Mouse (Mus musculus): ENCODE results near the gene Ttc30a2.
"Not testable (repeated sequence)": the region's sequence is repeated elsewhere in the genome, so short reads cannot be mapped to it uniquely, and the experiment has no call there.

Gene Ttc30a2

DNA sequence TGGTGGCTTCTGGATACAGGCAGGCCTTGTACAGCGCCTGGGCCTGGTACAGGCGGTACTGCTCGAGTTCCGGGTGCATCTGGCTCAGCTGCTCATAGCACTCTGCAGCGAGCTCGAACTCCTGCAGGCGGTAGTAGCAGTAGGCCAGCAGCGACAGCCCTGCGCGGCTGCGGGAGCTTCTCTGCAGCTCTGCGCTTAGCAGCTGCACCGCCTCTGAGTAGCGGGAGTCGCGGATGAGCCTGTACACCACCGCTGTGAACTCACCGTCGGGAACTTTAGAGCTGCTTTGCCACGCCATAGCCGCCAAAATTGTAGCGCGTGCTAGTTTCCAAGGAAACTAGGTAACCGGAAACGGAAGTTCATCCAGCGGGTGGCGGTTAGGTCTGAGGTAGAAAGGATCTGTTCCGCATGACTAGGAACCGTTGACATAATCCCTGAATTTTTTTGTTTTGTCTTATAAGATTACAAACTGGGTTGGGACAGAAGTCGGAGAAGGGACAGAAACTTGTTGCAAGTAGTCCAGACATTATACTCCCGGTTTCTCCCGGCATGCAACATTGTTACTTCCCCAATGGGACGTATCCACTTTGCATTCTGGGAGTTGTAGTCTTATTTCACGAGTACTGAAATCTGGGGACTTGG is 3.6 kb upstream of the Ttc30a2 start, which contains the start of gene Ttc30a1:
Gene Ttc30a1 (minus strand): TSS at position 528 of the 642 bp plus-strand sequence.
- in situ Hi-C loops (cut with MboI, MseI) = not testable (repeated sequence)

DNA sequence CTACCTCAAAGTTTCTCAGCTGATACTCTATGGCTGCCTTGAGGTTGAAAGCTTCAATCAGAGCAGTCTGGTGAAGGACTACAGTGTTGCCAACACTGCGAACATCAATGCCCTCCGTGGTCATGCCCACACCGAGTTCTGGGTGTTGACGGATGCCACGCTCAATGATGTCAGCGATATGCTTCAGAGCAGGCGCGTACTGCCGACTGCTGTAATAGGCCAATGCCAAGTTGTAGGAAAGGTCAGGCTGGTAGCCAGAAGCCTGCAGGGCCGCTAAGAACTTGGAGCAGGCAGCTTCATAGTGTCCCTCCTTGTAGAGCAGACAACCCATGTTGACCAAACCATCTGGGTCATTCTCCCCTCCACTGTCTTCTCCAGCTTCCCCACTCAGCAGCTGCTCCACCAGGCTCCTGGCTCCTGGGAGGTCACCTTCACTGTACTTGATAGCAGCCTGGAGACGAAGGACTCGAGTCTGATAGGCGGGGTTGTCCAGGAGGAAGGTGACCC is 3.0 kb upstream of the Ttc30a2 start:
- in situ Hi-C loops (cut with MboI, MseI) = not testable (repeated sequence)

DNA sequence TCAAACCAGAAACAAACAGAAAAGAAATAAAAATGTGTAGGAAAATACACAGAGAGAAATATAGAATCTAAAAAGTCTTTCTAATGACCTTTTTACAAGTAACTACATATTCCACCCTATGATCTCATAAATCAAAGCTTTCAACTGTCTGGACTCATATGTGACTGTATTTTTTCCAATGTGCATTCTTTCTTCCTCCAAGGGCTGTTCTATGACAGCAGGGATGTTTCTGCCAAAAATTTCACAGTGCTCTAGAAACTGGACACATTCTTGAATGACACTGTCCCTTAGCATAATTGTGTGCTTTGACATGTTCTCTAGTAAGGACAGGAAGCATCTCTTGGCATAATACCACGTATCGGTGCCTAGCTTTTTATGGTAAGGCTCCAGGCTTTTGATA is 1.9 kb downstream of the Ttc30a2 start:
- in situ Hi-C loops (cut with MboI, MseI) = loop anchor here (5.0 kb wide), 1 partner anchor 39 kb away; the partner anchor contains the start of gene Ttc30b (in 2 of the 2)

DNA sequence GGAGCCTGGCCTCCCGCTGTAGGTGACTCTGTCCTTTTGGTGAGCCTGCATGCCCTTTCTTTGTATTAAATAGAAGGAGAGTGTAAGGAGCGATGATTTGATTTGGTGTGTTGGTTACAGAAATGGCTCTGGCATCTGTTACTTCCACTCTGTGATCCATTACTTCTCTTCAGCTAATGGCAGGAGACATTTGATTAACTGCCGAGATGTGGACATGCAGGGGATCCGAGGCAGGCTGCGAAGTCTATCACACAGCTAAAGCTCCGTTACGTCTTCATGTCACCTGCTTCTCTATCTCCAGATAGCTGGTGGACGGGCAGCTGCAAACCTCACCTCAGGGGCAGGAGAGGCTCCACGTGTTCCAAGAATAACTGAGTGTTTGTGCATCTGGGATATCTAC is 3.8 kb downstream of the Ttc30a2 start:
- in situ Hi-C loops (cut with MboI, MseI) = loop anchor here in 1 of 2 experiments (5.0 kb wide), 1 partner anchor 357 kb away; no protein-coding TSS in a partner anchor

DNA sequence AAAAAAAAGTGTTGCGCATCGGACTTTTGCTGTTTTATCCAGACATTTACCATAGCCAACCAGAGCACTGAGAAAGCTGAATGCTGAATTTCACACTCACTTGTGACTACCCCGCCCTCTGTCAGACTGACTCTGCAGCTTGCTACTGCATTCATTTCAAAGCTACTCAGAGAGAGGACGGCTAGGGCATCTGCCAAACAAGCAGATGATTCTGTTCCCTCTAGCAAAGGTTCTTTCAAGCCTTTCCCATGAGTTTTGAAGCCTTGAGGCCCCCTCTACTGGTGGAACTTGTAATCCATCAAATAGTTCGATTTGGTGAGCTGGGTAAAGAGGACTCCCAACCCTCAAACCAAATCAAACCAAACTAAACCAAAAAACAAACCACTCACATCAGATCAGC is 13.0 kb downstream of the Ttc30a2 start:
- in situ Hi-C loops (cut with MboI, MseI) = loop anchor here (5.0 kb wide), 3 partner anchors 173 to 363 kb away; no protein-coding TSS in a partner anchor

DNA sequence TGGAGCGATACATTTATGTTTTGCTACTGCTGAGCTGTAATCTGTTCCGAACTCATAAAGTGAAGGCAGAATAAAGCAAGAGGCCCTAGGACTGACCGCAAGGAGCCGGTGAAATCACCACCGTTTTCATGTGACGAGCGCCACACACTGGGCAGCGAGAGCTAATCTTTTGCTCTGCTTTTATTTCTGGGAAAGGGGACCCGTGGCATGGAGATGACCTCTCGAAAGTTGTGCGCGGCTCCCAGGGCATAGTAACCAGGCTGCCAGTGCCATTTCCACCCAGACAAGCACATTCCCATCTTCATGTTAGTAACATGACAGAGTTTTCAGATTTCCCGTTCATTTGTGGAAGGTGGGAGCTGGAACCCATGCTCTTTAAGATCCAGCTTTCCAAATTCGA is 13.5 kb downstream of the Ttc30a2 start:
- in situ Hi-C loops (cut with MboI, MseI) = loop anchor here in 1 of 2 experiments (5.0 kb wide), 2 partner anchors 177 to 362 kb away; no protein-coding TSS in a partner anchor

DNA sequence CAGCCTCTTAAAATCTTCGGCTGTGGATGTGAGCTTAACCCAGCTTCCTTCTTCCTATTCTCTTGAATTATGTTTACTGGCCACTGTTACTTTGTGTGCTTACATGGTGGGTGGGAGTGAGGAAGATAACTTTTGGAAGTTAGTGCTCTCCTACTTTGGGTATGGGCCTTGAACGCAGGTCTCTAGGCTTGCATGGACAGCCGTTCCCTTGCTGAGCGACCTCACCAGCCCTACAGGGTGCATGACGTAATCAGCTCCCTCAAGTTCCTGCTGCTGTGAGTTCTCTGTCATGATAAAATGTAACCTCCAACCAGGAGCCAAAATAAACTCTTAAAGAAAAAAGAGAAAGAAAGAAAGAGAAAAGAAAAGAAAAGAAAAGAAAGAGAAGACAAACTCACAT is 13.9 kb downstream of the Ttc30a2 start:
- in situ Hi-C loops (cut with MboI, MseI) = loop anchor here in 1 of 2 experiments (5.0 kb wide), 2 partner anchors 177 to 362 kb away; no protein-coding TSS in a partner anchor

DNA sequence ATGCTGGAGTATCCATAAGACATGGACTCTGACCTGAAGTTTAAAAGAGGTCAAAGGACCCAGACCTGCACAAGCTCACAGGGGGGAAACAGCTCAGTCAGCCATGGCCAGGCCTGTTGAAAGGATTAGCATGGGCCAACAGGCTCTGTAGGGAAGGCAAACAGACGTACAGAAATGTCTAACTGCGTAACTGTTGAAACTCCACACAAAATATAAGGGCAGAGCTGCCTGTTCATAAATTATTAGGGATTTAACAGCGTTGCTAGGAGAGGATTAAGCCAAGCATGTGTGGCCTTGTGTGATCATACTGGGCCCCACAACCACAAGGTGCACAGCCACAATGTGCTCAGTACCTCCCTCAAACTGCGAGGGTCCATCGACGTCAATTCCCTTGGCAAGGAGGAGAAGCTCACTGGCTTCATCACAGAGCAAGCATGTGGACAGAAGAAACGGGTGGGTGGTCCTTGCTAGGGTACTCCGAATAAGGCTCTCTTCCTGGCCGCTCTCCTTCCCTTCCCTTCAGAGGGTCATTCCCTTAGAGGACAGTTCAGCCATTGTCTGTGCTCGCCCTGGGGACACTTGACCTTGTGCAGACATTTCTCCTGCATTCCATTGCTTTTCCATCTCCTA is 14.6 kb downstream of the Ttc30a2 start:
- in situ Hi-C loops (cut with MboI, MseI) = loop anchor here in 1 of 2 experiments (5.0 kb wide), 2 partner anchors 176 to 361 kb away; no protein-coding TSS in a partner anchor

DNA sequence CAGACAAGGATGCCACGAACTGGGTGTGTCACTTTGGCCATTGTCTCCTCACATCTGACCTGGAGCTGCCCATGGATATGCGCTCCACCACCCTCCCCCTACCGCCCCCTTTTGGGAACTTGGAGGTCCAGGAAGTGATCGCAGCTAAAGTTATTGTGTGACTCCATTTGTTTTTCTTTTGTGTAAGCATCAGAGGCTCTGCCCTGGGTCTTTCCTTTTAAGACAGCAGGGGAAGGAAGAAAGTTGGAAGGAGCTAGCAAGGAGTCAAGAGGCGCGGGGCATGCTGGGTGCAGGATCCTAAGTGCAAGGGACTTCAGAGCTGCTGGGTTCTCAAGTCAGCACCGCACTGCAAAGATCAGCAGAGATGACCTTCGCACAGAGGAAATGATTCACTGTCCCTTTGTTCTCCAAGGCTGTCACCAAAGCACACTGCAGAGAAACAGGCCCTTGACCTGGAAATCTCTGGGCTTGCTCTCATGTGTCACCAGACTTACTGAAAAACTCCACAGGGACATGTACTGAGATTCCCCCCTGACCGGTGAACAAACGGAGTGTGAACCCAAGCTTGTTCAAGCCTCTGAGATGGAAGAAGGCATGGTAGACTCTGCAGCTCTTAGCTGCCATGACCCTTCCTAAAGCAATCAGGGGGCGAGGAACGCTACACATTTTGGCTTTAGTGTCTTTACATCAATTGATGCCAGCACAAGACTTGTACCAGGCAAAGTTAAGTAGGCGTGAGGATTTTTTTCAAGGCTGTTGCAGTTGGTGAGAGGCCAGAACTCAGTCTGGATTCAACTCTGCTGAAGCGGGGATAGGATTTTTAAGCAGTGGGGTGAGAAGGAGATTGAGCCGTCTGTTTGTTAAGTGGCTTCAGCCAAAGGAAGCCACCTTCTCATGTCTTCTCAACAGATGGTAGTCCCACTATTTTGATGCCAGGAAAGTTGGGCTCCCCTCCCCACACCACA is 17.3 kb downstream of the Ttc30a2 start:
- in situ Hi-C loops (cut with MboI, MseI) = loop anchor here in 1 of 2 experiments (5.0 kb wide), 2 partner anchors 173 to 358 kb away; no protein-coding TSS in a partner anchor

DNA sequence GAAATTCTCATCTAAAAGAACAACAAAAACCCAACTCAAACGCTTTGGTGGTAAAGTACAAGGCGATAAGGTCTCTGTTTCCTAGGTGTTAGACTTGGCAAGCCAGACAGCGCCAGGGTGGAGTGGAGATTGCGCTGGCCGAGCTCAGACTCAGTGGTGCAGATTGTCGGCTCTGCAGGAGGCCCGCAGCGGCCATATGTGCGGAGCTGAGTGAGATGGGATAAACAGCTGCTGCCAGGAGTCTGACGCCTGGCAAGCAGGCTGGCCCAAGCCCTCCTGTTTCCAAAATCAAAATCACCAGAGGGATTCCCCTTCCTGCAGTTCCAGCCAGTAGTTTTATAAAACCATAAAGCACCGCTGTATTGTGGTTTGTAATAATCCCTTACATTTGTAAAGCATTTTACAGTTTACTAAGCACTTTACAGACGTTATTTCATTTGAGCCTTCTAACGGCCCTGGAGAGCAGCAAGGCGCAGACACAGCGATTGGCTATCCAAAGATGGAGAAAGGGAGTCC is 18.1 kb downstream of the Ttc30a2 start:
- in situ Hi-C loops (cut with MboI, MseI) = loop anchor here in 1 of 2 experiments (5.0 kb wide), 2 partner anchors 173 to 358 kb away; no protein-coding TSS in a partner anchor

DNA sequence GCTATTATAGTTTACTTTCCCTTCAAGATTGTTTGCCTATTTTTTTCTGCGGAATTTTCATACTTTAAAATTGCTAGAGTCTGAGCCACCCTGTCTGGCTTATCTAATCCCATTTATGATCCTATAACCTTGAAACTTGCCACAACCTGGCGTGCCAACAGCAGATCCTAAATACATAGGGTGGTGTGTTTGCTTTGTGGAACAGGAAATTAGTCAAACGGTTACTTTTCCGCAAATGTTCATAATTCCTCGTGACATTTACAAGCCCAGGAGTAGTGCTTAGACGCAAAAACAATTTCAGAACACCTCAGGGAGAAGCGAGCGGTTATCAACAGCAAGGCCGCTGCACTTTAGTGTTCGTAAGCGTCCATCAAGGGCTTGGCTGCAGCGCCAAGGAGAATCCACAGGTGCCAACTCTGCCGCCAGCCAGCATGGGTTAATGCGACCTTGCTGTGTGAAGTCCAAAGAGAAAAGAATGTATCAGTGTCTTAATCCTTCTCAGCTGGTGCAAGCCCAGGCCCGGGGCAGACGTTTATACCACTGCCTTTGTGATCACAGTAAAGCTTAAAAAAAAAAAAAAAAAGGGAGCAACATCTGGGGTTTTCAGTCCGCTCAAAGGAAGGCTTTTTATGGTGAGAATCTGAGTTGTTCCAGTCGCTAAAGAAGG is 18.7 kb downstream of the Ttc30a2 start:
- in situ Hi-C loops (cut with MboI, MseI) = no loop called here

DNA sequence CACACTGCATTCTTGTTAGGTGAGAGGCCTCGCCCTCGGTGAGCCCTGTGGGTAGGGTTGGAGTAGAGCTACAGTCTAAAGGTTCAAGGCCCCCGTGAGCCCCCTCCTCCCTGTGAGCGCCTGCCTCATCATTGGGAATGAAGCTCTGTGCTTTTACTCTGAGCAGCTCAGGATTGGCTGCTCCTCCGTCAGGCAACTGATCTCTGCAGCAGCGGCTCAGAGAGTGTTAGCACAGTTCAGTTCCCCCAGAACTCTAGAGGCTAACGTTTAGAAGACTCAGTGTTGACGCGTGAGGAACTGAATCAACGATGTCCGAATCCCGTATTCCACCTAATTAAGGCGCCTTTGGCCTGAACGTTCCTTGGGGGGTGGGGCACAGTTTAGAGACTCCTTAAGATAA is 22.3 kb downstream of the Ttc30a2 start:
- in situ Hi-C loops (cut with MboI, MseI) = no loop called here

DNA sequence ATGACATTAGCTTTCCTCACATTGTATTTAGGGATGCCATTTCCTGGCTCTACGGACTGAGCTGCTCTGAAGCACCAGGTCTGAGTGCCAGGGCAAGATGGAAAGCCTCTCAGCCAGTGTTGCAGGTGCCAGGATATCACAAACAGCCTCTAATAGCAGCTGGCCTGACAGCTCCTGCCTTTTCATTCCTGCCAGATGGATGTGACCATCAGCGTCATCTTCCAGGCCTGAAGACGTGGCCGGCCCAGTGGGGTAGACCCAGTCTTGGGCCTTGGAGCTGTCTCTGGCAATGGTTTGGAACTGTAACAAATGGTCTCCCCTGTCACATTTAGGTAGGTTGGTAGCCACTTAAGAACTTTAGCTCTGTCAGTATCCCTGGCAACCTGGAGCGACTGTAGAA is 24.6 kb downstream of the Ttc30a2 start:
- in situ Hi-C loops (cut with MboI, MseI) = loop anchor here (5.0 kb wide), 1 partner anchor 66 kb away; no protein-coding TSS in a partner anchor

DNA sequence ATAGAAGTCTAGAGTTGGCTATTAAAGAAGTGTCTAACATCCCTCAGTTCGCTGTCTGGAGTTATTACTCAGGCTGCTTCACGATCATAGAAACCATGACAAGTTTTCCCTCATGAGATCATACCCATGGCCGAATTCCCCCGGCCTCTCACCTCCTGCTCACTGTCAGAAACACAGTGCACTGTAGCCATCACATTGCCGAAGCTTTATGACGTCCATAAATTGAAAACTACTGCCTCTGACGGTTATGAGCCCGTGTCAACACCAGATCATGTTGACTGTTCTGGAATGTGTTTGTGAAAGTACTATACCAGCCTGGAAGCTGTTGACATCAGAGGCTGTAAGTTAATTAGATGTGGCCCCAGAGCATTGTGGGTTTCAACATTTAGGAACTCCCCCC is 27.3 kb downstream of the Ttc30a2 start:
- in situ Hi-C loops (cut with MboI, MseI) = loop anchor here (5.0 kb wide), 1 partner anchor 63 kb away; no protein-coding TSS in a partner anchor

DNA sequence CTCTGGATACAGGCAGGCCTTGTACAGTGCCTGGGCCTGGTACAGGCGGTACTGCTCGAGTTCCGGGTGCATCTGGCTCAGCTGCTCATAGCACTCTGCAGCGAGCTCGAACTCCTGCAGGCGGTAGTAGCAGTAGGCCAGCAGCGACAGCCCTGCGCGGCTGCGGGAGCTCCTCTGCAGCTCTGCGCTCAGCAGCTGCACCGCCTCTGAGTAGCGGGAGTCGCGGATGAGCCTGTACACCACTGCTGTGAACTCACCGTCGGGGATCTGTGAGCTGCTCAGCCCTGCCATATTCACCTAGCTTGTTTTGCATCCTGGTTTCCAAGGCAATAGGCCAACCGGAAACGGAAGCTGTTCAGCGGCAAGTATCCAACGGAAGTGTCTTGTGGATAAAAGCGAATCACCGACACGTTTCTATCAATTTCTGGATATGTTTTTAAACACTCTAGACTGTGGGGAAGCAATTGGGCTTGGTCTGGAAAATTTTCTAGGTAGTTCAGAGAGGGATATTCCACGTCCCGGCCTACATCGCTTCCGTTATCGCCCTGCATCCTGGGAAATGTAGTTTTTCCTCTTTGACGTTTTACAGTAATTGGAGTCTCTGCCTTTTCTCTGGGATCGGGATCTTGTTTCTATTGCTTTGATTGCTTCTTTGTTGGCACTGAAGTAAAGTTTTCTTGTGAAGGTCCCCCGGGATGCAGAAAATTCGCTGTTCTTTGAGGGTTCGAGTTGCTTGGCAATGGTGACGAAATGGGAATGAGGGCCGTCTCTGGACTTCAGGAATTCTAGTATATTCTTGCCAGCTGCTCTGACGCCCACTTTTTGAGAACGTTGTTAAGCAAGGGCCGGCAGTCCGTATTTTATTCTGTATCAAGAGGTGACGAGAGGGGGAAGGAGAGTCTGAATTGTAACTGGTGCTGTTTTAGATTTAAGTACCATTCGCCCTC is 39.6 kb downstream of the Ttc30a2 start, which contains the start of gene Ttc30b:
Gene Ttc30b (minus strand): TSS at position 469 of the 947 bp plus-strand sequence.
- in situ Hi-C loops (cut with MboI, MseI) = loop anchor here (5.0 kb wide), 1 partner anchor 39 kb away; the partner anchor contains the start of gene Ttc30a2 (in 2 of the 2)

DNA sequence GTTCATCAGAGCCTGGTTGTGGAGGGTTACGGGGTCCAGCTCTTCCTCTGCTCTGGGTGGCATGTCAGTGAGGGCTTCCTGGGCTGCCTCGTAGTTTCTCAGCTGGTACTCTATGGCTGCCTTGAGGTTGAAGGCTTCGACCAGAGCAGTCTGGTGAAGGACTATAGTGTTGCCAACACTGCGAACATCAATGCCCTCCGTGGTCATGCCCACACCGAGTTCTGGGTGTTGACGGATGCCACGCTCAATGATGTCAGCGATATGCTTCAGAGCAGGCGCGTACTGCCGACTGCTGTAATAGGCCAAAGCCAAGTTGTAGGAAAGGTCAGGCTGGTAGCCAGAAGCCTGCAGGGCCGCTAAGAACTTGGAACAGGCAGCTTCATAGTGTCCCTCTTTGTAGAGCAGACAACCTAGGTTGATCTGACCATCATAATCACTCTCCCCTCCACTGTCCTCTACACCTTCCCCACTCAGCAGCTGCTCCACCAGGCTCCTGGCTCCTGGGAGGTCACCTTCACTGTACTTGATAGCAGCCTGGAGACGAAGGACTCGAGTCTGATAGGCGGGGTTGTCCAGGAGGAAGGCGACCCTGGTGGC is 40.4 kb downstream of the Ttc30a2 start:
- in situ Hi-C loops (cut with MboI, MseI) = loop anchor here (5.0 kb wide), 1 partner anchor 40 kb away; the partner anchor contains the start of gene Ttc30a2 (in 2 of the 2)

DNA sequence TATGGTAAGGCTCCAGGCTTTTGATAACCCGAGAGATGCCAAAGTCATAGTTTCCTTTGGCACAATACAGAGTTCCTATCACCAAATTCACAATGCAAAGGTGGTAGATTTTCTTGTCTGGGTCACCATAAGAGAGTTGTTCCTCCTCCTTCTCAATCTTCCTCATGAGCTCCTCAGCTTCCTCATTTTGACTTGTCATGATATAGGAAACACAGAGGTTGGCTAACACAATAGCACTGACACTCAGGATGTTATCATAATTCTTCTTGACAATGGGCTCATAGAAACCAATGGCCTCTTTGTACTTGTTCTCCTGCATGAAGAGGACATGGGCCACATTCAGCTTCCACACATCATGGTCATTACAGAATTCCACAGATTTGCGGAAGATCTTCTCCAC is 41.3 kb downstream of the Ttc30a2 start:
- in situ Hi-C loops (cut with MboI, MseI) = loop anchor here (5.0 kb wide), 1 partner anchor 41 kb away; the partner anchor contains the start of gene Ttc30a2 (in 2 of the 2)

DNA sequence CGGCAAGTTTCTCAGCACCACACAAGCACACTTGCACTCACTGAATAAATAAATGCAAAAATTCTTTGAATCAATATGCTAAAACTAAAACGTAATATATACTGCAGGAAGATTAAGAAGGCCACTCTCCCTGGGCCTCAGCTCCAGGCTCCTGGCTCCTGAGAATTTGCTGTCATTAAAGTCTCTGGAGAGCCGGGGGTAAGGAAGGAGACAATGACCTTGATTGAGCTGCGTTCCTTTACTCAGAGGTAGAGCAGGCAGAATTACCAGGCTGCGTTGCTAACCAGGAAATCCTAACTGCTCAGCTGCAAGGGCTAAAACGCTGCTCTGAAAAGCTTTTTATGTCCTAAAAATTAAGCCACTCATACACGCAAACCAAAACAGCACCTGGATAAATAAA is 44.4 kb downstream of the Ttc30a2 start:
- in situ Hi-C loops (cut with MboI, MseI) = no loop called here
